Mouse (Mus musculus) erythroblast, embryonic 14.5 days (primary cell): ENCODE measurements around the gene Nanos3. TPM values are rescaled to one million over a fixed set of nuclear protein-coding genes. Genes with fewer than 3 reads are reported as not detected.

Experiments used
- H3K27me3 ChIP-seq: 2 replicates; pipeline ENCODE4 v1.6.1; 2012; ENCODE audit warnings: inconsistent platforms; ENCODE audit not compliant: control insufficient read depth
- H3K36me3 ChIP-seq: 2 replicates; pipeline ENCODE4 v1.6.1; 2012; ENCODE audit warnings: mild to moderate bottlenecking, inconsistent platforms; ENCODE audit not compliant: control insufficient read depth
- H3K4me1 ChIP-seq: 2 replicates; pipeline ENCODE4 v1.6.1; 2012; ENCODE audit warnings: inconsistent platforms; ENCODE audit not compliant: control insufficient read depth
- H3K4me3 ChIP-seq: replicated peaks from 2 replicates; pipeline ENCODE3; 2012; ENCODE audit warnings: moderate library complexity, mild to moderate bottlenecking, inconsistent platforms
- H3K9me3 ChIP-seq: 2 replicates; pipeline ENCODE4 v1.6.1; 2012; ENCODE audit warnings: low read length, inconsistent platforms, mixed read lengths; ENCODE audit not compliant: control insufficient read depth
- GATA1 ChIP-seq: IDR thresholded peaks from 2 replicates; pipeline ENCODE4 v1.6.1; 2012; ENCODE audit warnings: low read length, inconsistent platforms, mixed read lengths
- TAL1 ChIP-seq: IDR thresholded peaks from 3 replicates; pipeline ENCODE4 v1.6.1; 2012; ENCODE audit warnings: low read length, inconsistent platforms, mixed read lengths
- polyA plus RNA-seq: library from polyadenylated mRNA; stranded (reverse); fragments of >175 nt; gene quantifications from 2 replicates; pipeline ENCODE4 v1.2.3, GENCODE M21; 2012

Nanos3 gene
- polyA plus RNA-seq, 1 experiment, result not detected

DNA sequence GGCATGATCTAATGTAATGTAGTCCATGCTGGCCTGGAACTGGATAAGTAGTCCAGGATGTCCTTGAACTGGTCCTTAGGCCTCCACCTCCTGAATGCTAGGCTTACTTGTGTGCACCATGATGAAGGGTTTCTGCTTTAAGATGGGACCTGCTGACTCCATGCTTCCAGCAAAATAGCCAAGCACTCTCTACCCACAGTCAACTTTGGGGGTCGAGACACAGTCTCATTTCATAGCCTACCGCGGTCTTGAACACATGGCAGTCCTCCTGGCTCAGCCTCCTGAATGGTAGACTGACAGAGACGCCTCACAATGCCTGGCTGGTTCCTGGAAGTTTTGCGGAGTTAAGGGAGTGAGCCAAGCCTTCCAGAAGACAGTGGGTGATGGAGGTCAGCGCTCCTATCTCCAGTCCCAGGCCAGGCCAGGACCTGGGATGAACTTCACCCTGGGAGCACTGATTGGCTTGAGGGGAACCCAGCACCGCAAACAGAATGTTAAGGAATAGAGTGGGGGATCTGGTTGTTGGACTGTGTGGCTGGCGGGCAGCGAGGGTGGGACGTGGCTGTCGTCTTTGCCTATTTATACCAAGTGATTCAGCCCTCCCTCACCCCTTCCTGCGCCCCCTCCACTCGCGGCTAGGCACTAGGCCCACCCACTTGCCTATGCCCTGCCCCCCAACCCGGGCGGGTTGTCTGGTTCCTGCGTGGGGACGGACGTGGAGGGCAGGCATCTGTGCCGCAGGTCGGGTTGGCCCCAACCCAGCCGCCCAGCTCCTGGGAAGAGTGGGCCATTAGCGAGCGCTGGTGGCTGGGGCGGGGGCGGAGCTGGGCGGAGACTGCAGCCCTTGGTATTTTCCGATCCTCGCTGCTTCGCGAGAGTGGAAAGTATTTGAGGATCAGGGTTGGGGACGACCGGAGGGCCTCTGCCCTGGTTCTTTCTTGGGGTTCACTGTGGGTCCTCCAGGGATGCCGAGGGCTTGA lies 18.2 kb upstream of the Nanos3 start:
- peaks cover 62% of the 10 kb centered on the region for H3K4me1 ChIP-seq
- H3K27me3 ChIP-seq, result peaks cover 52% of the 10 kb centered on the region
- no peak for TF ChIP-seq TAL1
- TF ChIP-seq GATA1, result no peak
- H3K9me3 ChIP-seq, result no peaks in the 10 kb centered on the region
- no peaks in the 10 kb centered on the region; the same call in 1 of the 2 replicates for H3K36me3 ChIP-seq
- H3K4me3 ChIP-seq, result peak overlapping the region; percentile 44

GRCm38 (mm10) chr8:84202466-84202865 lies 17.4 kb upstream of the Nanos3 start:
- TF ChIP-seq TAL1 (no peak), GATA1 (no peak)
- Histone ChIP-seq H3K27me3 (peaks cover 60% of the 10 kb centered on the region), H3K4me1 (peaks cover 67% of the 10 kb centered on the region)

GRCm38 (mm10) chr8:84201545-84202245 lies 16.7 kb upstream of the Nanos3 start:
- Histone ChIP-seq H3K9me3 (no peaks in the 10 kb centered on the region), H3K36me3 (no peaks in the 10 kb centered on the region; the same call in 1 of the 2 replicates), H3K27me3 (peaks cover 64% of the 10 kb centered on the region), H3K4me1 (peaks cover 71% of the 10 kb centered on the region), H3K4me3 (peak overlapping the region; percentile 61)
- no peak for TF ChIP-seq GATA1
- no peak for TF ChIP-seq TAL1

More at GRCm38 (mm10) chr8:84202466-84202865, 17.4 kb upstream of the Nanos3 start:
- no peaks in the 10 kb centered on the region; the same call in 1 of the 2 replicates for H3K36me3 ChIP-seq
- peak overlapping the region; percentile 28 for H3K4me3 ChIP-seq
- no peaks in the 10 kb centered on the region for H3K9me3 ChIP-seq

DNA sequence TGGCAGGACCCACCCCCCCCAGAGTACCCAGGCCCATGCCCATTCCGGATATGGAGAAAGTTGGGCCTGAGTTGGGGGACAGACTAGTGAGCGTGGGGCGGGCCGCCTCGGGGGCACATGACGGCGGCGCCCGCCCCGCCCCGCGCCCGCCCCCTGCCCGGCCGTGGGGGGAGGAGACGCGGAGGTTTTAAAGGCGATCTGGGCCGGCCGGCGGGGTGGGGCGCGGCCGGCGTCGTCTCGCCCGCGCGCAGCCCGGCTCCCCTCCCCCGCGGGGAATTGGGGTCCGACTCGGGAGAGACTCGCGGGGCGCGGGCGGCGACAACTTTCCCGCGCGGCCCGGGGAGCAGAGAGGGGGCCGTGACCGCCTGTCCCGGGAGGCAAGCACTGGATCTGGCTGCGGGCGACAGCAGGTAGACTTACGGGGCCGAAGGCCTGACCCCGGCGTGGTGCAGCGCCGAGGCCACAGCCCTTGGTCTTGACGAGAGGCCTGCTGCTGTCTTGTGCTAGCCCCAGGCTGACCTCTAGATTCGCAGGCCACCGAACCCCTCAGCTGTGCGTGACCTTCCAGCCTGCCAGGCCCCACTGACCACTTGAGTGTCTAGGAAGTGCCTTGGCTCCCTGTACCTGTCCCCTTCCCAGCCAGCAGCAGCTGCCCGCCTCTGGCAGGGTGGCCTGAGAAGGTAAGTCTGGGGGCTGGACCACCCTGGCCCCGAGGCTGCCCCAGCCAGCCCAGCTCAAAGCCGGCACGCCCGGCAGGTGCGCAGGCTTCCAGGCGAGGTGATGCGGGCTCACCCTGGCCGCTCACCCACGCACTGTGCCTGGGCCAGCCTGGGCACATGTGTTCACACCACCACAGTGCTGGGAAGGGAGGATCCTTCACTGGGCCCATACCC lies 15.9 kb upstream of the Nanos3 start:
- peak overlapping the region; percentile 61 for H3K4me3 ChIP-seq
- TF ChIP-seq GATA1 (no peak), TAL1 (no peak)
- no peaks in the 10 kb centered on the region; the same call in 1 of the 2 replicates for H3K36me3 ChIP-seq
- peaks cover 64% of the 10 kb centered on the region for H3K27me3 ChIP-seq
- peaks cover 71% of the 10 kb centered on the region for H3K4me1 ChIP-seq
- H3K9me3 ChIP-seq, result no peaks in the 10 kb centered on the region

DNA sequence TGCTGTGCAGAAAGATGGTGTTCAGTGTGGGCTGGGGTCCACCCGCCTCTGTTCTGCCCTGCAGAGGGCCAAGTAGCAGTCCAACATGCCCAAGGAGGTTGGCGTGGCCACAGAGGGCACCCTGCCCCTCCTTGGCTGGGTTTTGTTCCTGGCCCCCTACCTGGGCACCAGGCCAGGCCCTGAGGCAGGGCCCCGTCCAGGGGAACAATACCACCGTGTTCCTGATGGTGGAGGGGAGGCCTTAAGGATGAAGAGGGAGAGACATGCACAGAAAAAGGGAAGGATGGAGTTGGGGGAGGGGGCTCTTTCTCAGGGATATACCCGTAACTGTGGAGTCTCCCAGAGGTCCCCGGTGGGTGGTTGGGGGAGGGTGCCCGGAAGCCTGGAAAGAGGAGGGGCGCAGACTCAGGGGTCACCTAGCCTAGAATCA lies 15.1 kb upstream of the Nanos3 start:
- no peaks in the 10 kb centered on the region for H3K36me3 ChIP-seq
- no peak overlapping the region for H3K4me3 ChIP-seq
- H3K9me3 ChIP-seq, result no peaks in the 10 kb centered on the region
- TF ChIP-seq GATA1 (no peak), TAL1 (no peak)
- peaks cover 71% of the 10 kb centered on the region for H3K4me1 ChIP-seq
- peaks cover 64% of the 10 kb centered on the region for H3K27me3 ChIP-seq

DNA sequence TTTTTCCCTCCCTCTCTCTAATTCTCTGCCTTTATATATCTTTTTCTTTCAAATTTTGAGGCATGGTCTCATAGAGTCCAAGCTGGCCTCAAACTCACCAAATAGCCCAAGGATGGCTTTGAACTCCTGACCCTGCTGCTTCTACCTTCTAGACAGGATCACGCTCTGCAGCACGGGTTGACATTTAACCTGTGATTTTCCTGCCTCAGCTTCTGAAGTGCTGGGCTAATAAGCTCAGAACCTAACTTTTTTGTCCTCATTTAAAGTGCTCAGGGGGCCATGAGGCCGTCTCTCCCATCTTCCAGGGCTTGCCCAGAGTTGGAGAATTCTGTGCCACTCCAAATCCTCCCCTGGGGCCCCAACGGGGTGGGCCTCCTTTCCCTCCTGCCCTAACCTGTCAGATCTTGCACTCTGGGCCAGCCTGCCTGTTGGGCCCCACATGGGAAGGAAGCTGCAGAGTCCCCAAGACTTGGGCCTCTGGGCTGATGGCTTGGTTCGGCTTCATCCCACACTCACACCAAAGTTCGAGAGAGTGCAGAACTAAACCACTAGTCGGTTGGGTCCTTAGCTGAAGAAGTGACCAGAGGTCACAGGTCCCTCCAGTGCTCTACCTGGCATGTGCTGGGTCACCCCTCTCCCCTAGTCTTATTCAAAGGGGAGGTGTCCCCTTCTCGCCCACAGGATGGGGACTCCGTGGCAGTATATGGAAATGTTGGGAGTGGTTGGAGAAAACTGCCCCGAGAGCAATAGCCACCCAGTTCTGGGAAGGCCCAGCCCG lies 14.5 kb upstream of the Nanos3 start:
- peaks cover 64% of the 10 kb centered on the region for H3K27me3 ChIP-seq
- peaks cover 71% of the 10 kb centered on the region for H3K4me1 ChIP-seq
- TF ChIP-seq GATA1 (no peak), TAL1 (no peak)
- H3K4me3 ChIP-seq, result no peak overlapping the region
- H3K36me3 ChIP-seq, result no peaks in the 10 kb centered on the region
- no peaks in the 10 kb centered on the region for H3K9me3 ChIP-seq

- H3K4me1 ChIP-seq, result peaks cover 67% of the 10 kb centered on the region
- peak overlapping the region; percentile 62 for H3K4me3 ChIP-seq
These were observed 13.9 kb upstream of the Nanos3 start for GRCm38 (mm10) chr8:84198871-84199270.

More at GRCm38 (mm10) chr8:84198871-84199270, 13.9 kb upstream of the Nanos3 start:
- TF ChIP-seq GATA1, result no peak
- TF ChIP-seq TAL1, result no peak
- peaks cover 60% of the 10 kb centered on the region for H3K27me3 ChIP-seq
- H3K36me3 ChIP-seq, result no peaks in the 10 kb centered on the region
- no peaks in the 10 kb centered on the region for H3K9me3 ChIP-seq
